Mouse (Mus musculus): ENCODE measurements at regions not wholly inside any gene's neighbourhood (a gene's known extent, or its start where the extent isn't known, plus 50 kb on each side); places are given as distances from the start of the nearest gene placed in this dataset.

DNA sequence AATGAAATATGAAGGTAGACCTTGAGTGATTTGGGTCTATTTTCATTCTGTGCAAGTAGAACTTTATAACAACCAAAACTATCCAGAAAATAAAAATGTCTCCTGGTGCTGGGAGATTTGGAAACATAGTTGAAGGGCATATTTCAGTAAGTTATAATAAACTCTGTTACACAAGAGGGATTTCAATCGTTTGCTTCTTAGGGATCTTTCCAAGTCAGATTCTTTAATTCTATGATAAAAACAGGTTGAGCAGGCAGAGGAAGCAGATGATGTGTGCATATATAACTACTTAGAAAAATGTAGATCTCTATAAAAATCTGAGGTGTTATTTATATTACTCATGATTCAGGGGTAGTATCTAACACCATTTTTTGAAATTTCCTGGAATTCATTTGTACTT, 498.3 kb downstream of the Lmo4 start:
- H3K36me3 ChIP-seq (ENCODE audit: control insufficient read depth, insufficient read depth, low read length) = no peaks in the 10 kb centered on the region
- H3K4me2 ChIP-seq (ENCODE audit: low read depth, low read length) = no peak overlapping the region
- no peaks in the 10 kb centered on the region for H3K27me3 ChIP-seq (replicated peaks; ENCODE audit: control insufficient read depth, insufficient read depth, low read length)
- H3K27ac ChIP-seq (replicated peaks; ENCODE audit: low read depth, low read length) = no peak overlapping the region
- H3K9me3 ChIP-seq (ENCODE audit: control insufficient read depth, low read length) = no peaks in the 10 kb centered on the region
- H3K9ac ChIP-seq (ENCODE audit: low read depth, low read length) = no peak overlapping the region
- ATAC-seq (ENCODE audit: low read depth) (no peak), DNase-seq (ENCODE audit: low spot score) (no peak)
- 88% methylated on average over 1 of the region's 1 CpGs for WGBS
- peaks cover 5% of the 10 kb centered on the region for H3K4me1 ChIP-seq (ENCODE audit: control insufficient read depth, insufficient read depth, low read length)
- no peak overlapping the region for H3K4me3 ChIP-seq (ENCODE audit: low read depth, low read length)

DNA sequence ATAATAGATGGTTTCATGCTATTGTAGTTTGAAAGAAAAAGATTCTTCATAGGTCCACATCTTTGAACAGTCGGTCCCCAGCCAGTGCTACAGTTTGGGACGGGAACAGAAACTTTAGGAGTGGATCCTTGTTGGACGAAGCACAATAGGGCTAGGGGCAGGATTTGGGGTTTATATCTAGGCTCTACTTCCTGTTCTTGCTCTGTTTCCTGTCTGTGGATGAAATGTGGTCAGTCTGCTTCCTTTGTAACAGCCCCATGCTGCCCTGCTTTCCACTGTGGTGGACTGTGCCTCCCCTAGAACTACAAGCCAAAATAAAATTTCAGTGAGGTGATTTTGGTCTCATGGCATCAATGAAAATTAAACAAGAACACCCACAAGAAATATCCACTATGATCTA, 510.2 kb downstream of the Lmo4 start:
- Histone ChIP-seq H3K27me3 (replicated peaks; ENCODE audit: control insufficient read depth, insufficient read depth, low read length) (no peaks in the 10 kb centered on the region), H3K9ac (ENCODE audit: low read depth, low read length) (no peak overlapping the region), H3K36me3 (ENCODE audit: control insufficient read depth, insufficient read depth, low read length) (no peaks in the 10 kb centered on the region), H3K27ac (replicated peaks; ENCODE audit: low read depth, low read length) (no peak overlapping the region), H3K4me2 (ENCODE audit: low read depth, low read length) (no peak overlapping the region), H3K4me3 (ENCODE audit: low read depth, low read length) (no peak overlapping the region), H3K4me1 (ENCODE audit: control insufficient read depth, insufficient read depth, low read length) (no peaks in the 10 kb centered on the region), H3K9me3 (ENCODE audit: control insufficient read depth, low read length) (no peaks in the 10 kb centered on the region)
- 90% methylated on average over 3 of the region's 3 CpGs for WGBS
- ATAC-seq (ENCODE audit: low read depth) (no peak), DNase-seq (ENCODE audit: low spot score) (no peak)

DNA sequence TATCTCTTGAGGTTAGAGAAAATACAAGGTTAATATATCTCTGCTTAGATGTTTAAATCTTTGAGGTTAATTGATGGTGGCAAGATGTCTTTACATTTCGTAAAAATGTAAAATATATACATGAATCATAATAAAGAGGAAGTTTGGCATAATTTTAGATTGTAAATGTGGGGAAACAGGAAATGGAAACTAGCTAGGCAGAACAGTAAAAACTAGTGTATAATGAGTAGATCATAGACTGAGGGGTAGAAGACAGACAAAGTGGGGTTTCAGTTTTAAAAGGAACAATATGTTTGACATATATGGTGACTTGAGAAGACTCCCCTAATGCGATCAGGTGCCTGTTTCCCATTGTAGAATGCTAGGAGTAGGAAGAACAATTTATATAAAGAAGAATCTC, 519.3 kb downstream of the Lmo4 start:
- Histone ChIP-seq H3K4me1 (ENCODE audit: control insufficient read depth, insufficient read depth, low read length) (no peaks in the 10 kb centered on the region), H3K4me3 (ENCODE audit: low read depth, low read length) (no peak overlapping the region), H3K4me2 (ENCODE audit: low read depth, low read length) (no peak overlapping the region), H3K9ac (ENCODE audit: low read depth, low read length) (no peak overlapping the region), H3K9me3 (ENCODE audit: control insufficient read depth, low read length) (no peaks in the 10 kb centered on the region), H3K27me3 (replicated peaks; ENCODE audit: control insufficient read depth, insufficient read depth, low read length) (no peaks in the 10 kb centered on the region), H3K36me3 (ENCODE audit: control insufficient read depth, insufficient read depth, low read length) (no peaks in the 10 kb centered on the region), H3K27ac (replicated peaks; ENCODE audit: low read depth, low read length) (no peak overlapping the region)
- ATAC-seq (ENCODE audit: low read depth) (no peak), DNase-seq (ENCODE audit: low spot score) (no peak)
- WGBS = 74% methylated on average over 2 of the region's 2 CpGs

DNA sequence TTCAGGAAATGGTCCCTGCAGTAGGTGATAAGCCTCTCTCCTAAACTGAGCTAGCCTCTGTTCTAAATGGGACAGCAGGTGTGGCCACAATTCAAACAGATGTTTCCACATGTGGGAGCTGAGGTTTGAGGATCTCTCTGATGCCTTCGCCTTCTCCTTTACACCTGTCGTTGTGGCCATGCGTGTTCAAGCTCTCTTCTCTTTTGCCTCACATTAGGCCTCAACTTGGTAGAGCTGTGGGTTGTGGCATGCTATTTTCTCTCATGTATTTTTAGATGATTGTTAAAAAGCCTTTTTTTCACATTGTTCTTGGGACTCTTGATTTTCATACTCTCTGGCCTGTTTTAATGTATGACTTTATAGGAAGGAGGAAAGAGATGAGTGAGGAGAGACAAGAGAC, 526.8 kb downstream of the Lmo4 start:
- H3K36me3 ChIP-seq (ENCODE audit: control insufficient read depth, insufficient read depth, low read length) = no peaks in the 10 kb centered on the region
- H3K9ac ChIP-seq (ENCODE audit: low read depth, low read length) = no peak overlapping the region
- ATAC-seq (ENCODE audit: low read depth) (no peak), DNase-seq (ENCODE audit: low spot score) (no peak)
- WGBS = 97% methylated on average over 3 of the region's 3 CpGs
- no peak overlapping the region for H3K4me3 ChIP-seq (ENCODE audit: low read depth, low read length)
- H3K27ac ChIP-seq (replicated peaks; ENCODE audit: low read depth, low read length) = no peak overlapping the region
- no peaks in the 10 kb centered on the region for H3K27me3 ChIP-seq (replicated peaks; ENCODE audit: control insufficient read depth, insufficient read depth, low read length)
- H3K4me1 ChIP-seq (ENCODE audit: control insufficient read depth, insufficient read depth, low read length) = no peaks in the 10 kb centered on the region
- H3K4me2 ChIP-seq (ENCODE audit: low read depth, low read length) = no peak overlapping the region
- no peaks in the 10 kb centered on the region for H3K9me3 ChIP-seq (ENCODE audit: control insufficient read depth, low read length)

DNA sequence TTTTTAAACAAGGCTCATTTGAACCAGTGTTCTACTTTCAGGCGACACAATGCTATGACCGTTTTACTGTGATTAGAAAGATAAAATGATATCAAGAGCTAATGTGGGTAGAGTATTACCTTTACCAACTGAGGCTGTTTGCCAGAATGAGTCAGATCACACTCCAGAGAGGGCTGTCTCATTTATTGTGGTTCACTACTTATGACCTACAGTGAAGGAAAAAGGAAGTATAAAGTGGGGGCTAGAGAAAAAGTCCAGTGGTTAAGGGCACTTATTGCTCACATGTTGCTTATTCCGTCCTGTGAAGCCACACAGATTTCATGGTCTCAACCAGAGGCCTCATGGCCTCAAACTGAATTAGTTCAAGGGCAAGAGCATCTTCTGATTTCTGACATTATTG, 530.2 kb downstream of the Lmo4 start:
- 77% methylated on average over 3 of the region's 3 CpGs for WGBS
- Histone ChIP-seq H3K27me3 (replicated peaks; ENCODE audit: control insufficient read depth, insufficient read depth, low read length) (no peaks in the 10 kb centered on the region), H3K9ac (ENCODE audit: low read depth, low read length) (no peak overlapping the region), H3K9me3 (ENCODE audit: control insufficient read depth, low read length) (no peaks in the 10 kb centered on the region), H3K4me3 (ENCODE audit: low read depth, low read length) (no peak overlapping the region), H3K4me2 (ENCODE audit: low read depth, low read length) (no peak overlapping the region), H3K27ac (replicated peaks; ENCODE audit: low read depth, low read length) (no peak overlapping the region), H3K36me3 (ENCODE audit: control insufficient read depth, insufficient read depth, low read length) (no peaks in the 10 kb centered on the region), H3K4me1 (ENCODE audit: control insufficient read depth, insufficient read depth, low read length) (no peaks in the 10 kb centered on the region)
- DNase-seq (ENCODE audit: low spot score) (no peak), ATAC-seq (ENCODE audit: low read depth) (no peak)

DNA sequence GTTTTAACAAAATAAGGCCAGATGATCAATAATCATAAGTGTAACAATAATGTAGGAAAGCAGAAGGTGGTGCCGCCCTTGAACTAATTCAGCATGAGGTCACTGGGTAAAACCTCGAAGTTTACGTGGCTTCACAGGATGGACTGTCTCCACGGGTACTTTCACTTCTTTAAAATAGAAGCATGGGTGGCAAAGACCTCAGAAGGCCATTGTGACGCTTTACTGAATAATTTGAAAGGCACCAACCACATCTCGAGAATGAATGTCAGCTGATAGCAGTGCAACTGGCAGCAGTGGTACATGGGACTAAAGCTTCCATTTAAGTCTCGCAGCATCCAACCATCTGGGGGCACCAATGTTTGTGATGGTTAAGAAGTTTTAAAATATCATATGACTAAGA, 530.6 kb downstream of the Lmo4 start:
- 86% methylated on average over 7 of the region's 7 CpGs for WGBS
- no peaks in the 10 kb centered on the region for H3K36me3 ChIP-seq (ENCODE audit: control insufficient read depth, insufficient read depth, low read length)
- H3K4me3 ChIP-seq (ENCODE audit: low read depth, low read length) = no peak overlapping the region
- no peak overlapping the region for H3K9ac ChIP-seq (ENCODE audit: low read depth, low read length)
- H3K27me3 ChIP-seq (replicated peaks; ENCODE audit: control insufficient read depth, insufficient read depth, low read length) = no peaks in the 10 kb centered on the region
- DNase-seq (ENCODE audit: low spot score) (no peak), ATAC-seq (ENCODE audit: low read depth) (no peak)
- H3K4me2 ChIP-seq (ENCODE audit: low read depth, low read length) = no peak overlapping the region
- H3K9me3 ChIP-seq (ENCODE audit: control insufficient read depth, low read length) = no peaks in the 10 kb centered on the region
- H3K27ac ChIP-seq (replicated peaks; ENCODE audit: low read depth, low read length) = no peak overlapping the region
- H3K4me1 ChIP-seq (ENCODE audit: control insufficient read depth, insufficient read depth, low read length) = no peaks in the 10 kb centered on the region

DNA sequence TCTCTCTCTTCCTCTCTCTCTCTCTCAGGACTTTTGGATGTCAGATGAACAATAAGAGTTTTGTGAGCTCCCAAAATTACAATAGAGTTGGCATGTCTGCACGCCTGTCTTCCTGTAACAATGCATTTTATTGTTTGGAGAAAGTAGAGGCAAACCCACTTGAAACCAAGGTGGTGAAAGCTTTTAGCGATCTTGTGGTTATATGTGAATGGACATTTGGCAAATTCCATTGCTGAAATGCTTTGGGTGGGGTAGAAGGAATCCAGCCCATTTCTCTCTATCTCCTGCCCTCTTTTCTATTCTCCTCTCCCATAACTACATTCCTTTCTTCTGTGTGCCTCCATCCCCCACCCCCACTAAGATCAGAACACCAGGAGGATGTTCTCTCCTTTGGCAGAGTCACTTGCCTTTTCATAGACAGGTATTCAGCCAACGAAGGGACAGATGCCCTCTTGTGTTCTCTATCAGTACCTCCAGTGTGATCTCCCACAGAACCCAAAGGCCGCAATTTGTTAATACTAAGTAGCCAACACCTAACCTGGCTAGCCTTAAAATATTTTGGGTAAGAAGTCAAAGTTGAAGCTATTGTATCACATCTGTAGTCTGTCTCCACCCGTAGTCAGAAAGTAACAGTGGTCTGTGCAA, 542.9 kb downstream of the Lmo4 start:
- DNase-seq (ENCODE audit: low spot score) (no peak), ATAC-seq (ENCODE audit: low read depth) (no peak)
- Histone ChIP-seq H3K9ac (ENCODE audit: low read depth, low read length) (no peak overlapping the region), H3K27ac (replicated peaks; ENCODE audit: low read depth, low read length) (no peak overlapping the region), H3K4me3 (ENCODE audit: low read depth, low read length) (no peak overlapping the region), H3K36me3 (ENCODE audit: control insufficient read depth, insufficient read depth, low read length) (no peaks in the 10 kb centered on the region), H3K9me3 (ENCODE audit: control insufficient read depth, low read length) (no peaks in the 10 kb centered on the region), H3K27me3 (replicated peaks; ENCODE audit: control insufficient read depth, insufficient read depth, low read length) (no peaks in the 10 kb centered on the region), H3K4me1 (ENCODE audit: control insufficient read depth, insufficient read depth, low read length) (no peaks in the 10 kb centered on the region), H3K4me2 (ENCODE audit: low read depth, low read length) (no peak overlapping the region)
- 80% methylated on average over 5 of the region's 5 CpGs for WGBS

DNA sequence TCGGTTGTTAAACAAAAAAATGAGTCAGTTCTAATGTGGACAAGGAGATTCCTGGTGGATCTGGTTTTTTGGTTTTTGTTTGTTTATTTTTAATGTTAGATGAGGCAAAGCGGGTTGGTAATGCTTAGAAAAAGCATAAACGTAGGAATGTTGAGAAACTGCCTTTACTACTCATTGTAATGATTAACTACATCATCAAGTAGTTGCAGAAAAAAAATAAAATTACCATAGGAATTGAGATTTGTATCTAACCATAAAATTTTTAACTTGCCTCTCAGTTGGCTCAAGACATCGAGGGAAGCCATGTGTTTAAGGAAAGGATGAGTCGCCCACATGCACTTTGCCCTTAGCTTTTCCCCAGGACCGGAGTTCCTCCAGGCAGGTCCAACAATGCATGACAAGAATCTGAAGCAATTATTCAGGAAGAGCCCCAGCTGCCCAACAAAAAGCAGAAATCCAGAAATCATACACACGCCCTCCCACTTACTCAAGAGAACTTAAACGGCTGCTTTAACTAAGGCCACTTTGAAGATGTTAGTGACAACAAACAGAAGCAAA, 545.5 kb downstream of the Lmo4 start:
- DNase-seq (ENCODE audit: low spot score) (no peak), ATAC-seq (ENCODE audit: low read depth) (no peak)
- Histone ChIP-seq H3K27me3 (replicated peaks; ENCODE audit: control insufficient read depth, insufficient read depth, low read length) (no peaks in the 10 kb centered on the region), H3K36me3 (ENCODE audit: control insufficient read depth, insufficient read depth, low read length) (no peaks in the 10 kb centered on the region), H3K27ac (replicated peaks; ENCODE audit: low read depth, low read length) (no peak overlapping the region), H3K4me1 (ENCODE audit: control insufficient read depth, insufficient read depth, low read length) (no peaks in the 10 kb centered on the region), H3K4me3 (ENCODE audit: low read depth, low read length) (no peak overlapping the region), H3K4me2 (ENCODE audit: low read depth, low read length) (no peak overlapping the region), H3K9me3 (ENCODE audit: control insufficient read depth, low read length) (no peaks in the 10 kb centered on the region), H3K9ac (ENCODE audit: low read depth, low read length) (no peak overlapping the region)
- 61% methylated on average over 8 of the region's 8 CpGs for WGBS

DNA sequence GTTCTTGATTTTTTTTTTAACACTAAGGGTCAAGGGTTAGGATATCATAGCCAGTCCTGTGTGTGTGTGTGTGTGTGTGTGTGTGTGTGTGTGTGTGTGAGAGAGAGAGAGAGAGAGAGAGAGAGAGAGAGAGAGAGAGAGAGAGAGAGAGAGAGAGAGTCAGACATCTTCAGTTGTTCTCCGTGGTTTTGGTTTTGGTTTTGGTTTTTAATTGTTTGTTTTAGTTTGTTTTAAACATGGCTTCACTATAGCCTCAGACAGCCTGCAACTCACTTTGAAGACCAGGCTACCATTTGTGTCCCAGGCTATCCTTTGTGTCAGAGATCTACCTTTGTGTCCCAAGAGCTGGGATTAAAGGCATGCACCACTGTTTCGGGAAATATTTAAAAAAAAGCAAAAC, 557.8 kb downstream of the Lmo4 start:
- H3K9me3 ChIP-seq (ENCODE audit: control insufficient read depth, low read length) = no peaks in the 10 kb centered on the region
- H3K9ac ChIP-seq (ENCODE audit: low read depth, low read length) = no peak overlapping the region
- no peak for DNase-seq (ENCODE audit: low spot score)
- H3K4me1 ChIP-seq (ENCODE audit: control insufficient read depth, insufficient read depth, low read length) = peaks cover 5% of the 10 kb centered on the region; the same call in 1 of the 2 replicates
- no peak overlapping the region for H3K27ac ChIP-seq (replicated peaks; ENCODE audit: low read depth, low read length)
- H3K4me2 ChIP-seq (ENCODE audit: low read depth, low read length) = no peak overlapping the region
- 91% methylated on average over 2 of the region's 2 CpGs for WGBS
- H3K27me3 ChIP-seq (replicated peaks; ENCODE audit: control insufficient read depth, insufficient read depth, low read length) = no peaks in the 10 kb centered on the region
- H3K4me3 ChIP-seq (ENCODE audit: low read depth, low read length) = no peak overlapping the region
- H3K36me3 ChIP-seq (ENCODE audit: control insufficient read depth, insufficient read depth, low read length) = no peaks in the 10 kb centered on the region
- ATAC-seq (ENCODE audit: low read depth) = no peak

Measured in embryonic facial prominence, embryonic 14.5 days (tissue).